Mouse (Mus musculus): ENCODE data around the gene Eml4. TPM values are rescaled to one million over a fixed set of nuclear protein-coding genes. Genes with fewer than 3 reads are reported as not detected.

The Eml4 gene
- polyA plus RNA-seq, 1 experiment from 2014 or later = 15.4 TPM

GRCm38 (mm10) chr17:83315476-83315875, 35.3 kb upstream of the Eml4 start:
- H3K4me1 ChIP-seq = peaks cover 59% of the 10 kb centered on the region
- peak overlapping the region; percentile 57 for H3K27ac ChIP-seq (replicated peaks)
- no peak overlapping the region for H3K9ac ChIP-seq
- no peaks in the 10 kb centered on the region for H3K36me3 ChIP-seq
- ATAC-seq (ENCODE audit: extremely low read depth, insufficient number of reproducible peaks, low FRiP score, low TSS enrichment) = no peak
- no peak overlapping the region for H3K4me3 ChIP-seq
- no peaks in the 10 kb centered on the region for H3K27me3 ChIP-seq (replicated peaks)
- H3K9me3 ChIP-seq = peaks cover 5% of the 10 kb centered on the region; the same call in 1 of the 2 replicates
- no peak overlapping the region for H3K4me2 ChIP-seq
- 20% methylated on average over 4 of the region's 4 CpGs for WGBS

GRCm38 (mm10) chr17:83322621-83323335, 28.0 kb upstream of the Eml4 start:
- Histone ChIP-seq H3K27me3 (replicated peaks) (no peaks in the 10 kb centered on the region), H3K9ac (peak overlapping the region; percentile 71), H3K4me1 (peaks cover 44% of the 10 kb centered on the region), H3K36me3 (no peaks in the 10 kb centered on the region), H3K4me2 (peak overlapping the region; percentile 72), H3K4me3 (peak overlapping the region; percentile 42), H3K27ac (replicated peaks) (peak overlapping the region; percentile 87), H3K9me3 (peaks cover 5% of the 10 kb centered on the region; the same call in 1 of the 2 replicates)
- ATAC-seq (ENCODE audit: extremely low read depth, insufficient number of reproducible peaks, low FRiP score, low TSS enrichment) = peak; percentile 29
- 6% methylated on average over 25 of the region's 25 CpGs for WGBS

- Histone ChIP-seq H3K4me3 (no peak overlapping the region), H3K27me3 (replicated peaks) (no peaks in the 10 kb centered on the region), H3K4me1 (peaks cover 43% of the 10 kb centered on the region), H3K27ac (replicated peaks) (peak overlapping the region; percentile 87), H3K9me3 (peaks cover 5% of the 10 kb centered on the region; the same call in 1 of the 2 replicates), H3K4me2 (peak overlapping the region; percentile 72), H3K9ac (peak overlapping the region; percentile 71; the same call in 1 of the 2 replicates), H3K36me3 (no peaks in the 10 kb centered on the region)
- WGBS = 34% methylated on average over 19 of the region's 19 CpGs
- no peak for ATAC-seq (ENCODE audit: extremely low read depth, insufficient number of reproducible peaks, low FRiP score, low TSS enrichment)
Observed at GRCm38 (mm10) chr17:83323410-83324268, 27.1 kb upstream of the Eml4 start.

GRCm38 (mm10) chr17:83324269-83324616, 26.5 kb upstream of the Eml4 start:
- 72% methylated on average over 11 of the region's 11 CpGs for WGBS
- no peak for ATAC-seq (ENCODE audit: extremely low read depth, insufficient number of reproducible peaks, low FRiP score, low TSS enrichment)
- Histone ChIP-seq H3K4me2 (no peak overlapping the region), H3K36me3 (no peaks in the 10 kb centered on the region), H3K27me3 (replicated peaks) (no peaks in the 10 kb centered on the region), H3K9me3 (peaks cover 2% of the 10 kb centered on the region; the same call in 1 of the 2 replicates), H3K4me3 (no peak overlapping the region), H3K9ac (no peak overlapping the region), H3K27ac (replicated peaks) (peak overlapping the region; percentile 87), H3K4me1 (peaks cover 50% of the 10 kb centered on the region)

- ATAC-seq (ENCODE audit: extremely low read depth, insufficient number of reproducible peaks, low FRiP score, low TSS enrichment) = no peak
- no peaks in the 10 kb centered on the region for H3K9me3 ChIP-seq
- WGBS = 30% methylated on average over 13 of the region's 13 CpGs
- H3K27me3 ChIP-seq (replicated peaks) = no peaks in the 10 kb centered on the region
- H3K4me3 ChIP-seq = peak overlapping the region; percentile 35
- peaks cover 21% of the 10 kb centered on the region for H3K4me1 ChIP-seq
- peak overlapping the region; percentile 61 for H3K4me2 ChIP-seq
- H3K36me3 ChIP-seq = no peaks in the 10 kb centered on the region
- H3K27ac ChIP-seq (replicated peaks) = no peak overlapping the region
- H3K9ac ChIP-seq = peak overlapping the region; percentile 59; the same call in 1 of the 2 replicates
Observed at GRCm38 (mm10) chr17:83335183-83335584, 15.5 kb upstream of the Eml4 start.

- H3K27me3 ChIP-seq (replicated peaks) = no peaks in the 10 kb centered on the region
- WGBS = 72% methylated on average over 11 of the region's 13 CpGs
- no peak overlapping the region for H3K4me2 ChIP-seq
- H3K36me3 ChIP-seq = no peaks in the 10 kb centered on the region
- no peak overlapping the region for H3K9ac ChIP-seq
- H3K9me3 ChIP-seq = no peaks in the 10 kb centered on the region
- no peak for ATAC-seq (ENCODE audit: extremely low read depth, insufficient number of reproducible peaks, low FRiP score, low TSS enrichment)
- peaks cover 18% of the 10 kb centered on the region for H3K4me1 ChIP-seq
- no peak overlapping the region for H3K27ac ChIP-seq (replicated peaks)
- H3K4me3 ChIP-seq = no peak overlapping the region
Observed at GRCm38 (mm10) chr17:83337051-83337898, 13.5 kb upstream of the Eml4 start.

GRCm38 (mm10) chr17:83339368-83340085, 11.2 kb upstream of the Eml4 start:
- no peak overlapping the region for H3K27ac ChIP-seq (replicated peaks)
- H3K9me3 ChIP-seq = no peaks in the 10 kb centered on the region
- no peaks in the 10 kb centered on the region for H3K27me3 ChIP-seq (replicated peaks)
- H3K36me3 ChIP-seq = no peaks in the 10 kb centered on the region
- no peak overlapping the region for H3K4me3 ChIP-seq
- no peak overlapping the region for H3K4me2 ChIP-seq
- H3K4me1 ChIP-seq = peaks cover 14% of the 10 kb centered on the region
- ATAC-seq (ENCODE audit: extremely low read depth, insufficient number of reproducible peaks, low FRiP score, low TSS enrichment) = no peak
- no peak overlapping the region for H3K9ac ChIP-seq
- 75% methylated on average over 13 of the region's 13 CpGs for WGBS

GRCm38 (mm10) chr17:83340895-83341524, 9.7 kb upstream of the Eml4 start:
- 42% methylated on average over 16 of the region's 16 CpGs for WGBS
- no peak for ATAC-seq (ENCODE audit: extremely low read depth, insufficient number of reproducible peaks, low FRiP score, low TSS enrichment)
- peak overlapping the region; percentile 59 for H3K9ac ChIP-seq

GRCm38 (mm10) chr17:83344226-83344625, 6.5 kb upstream of the Eml4 start:
- no peak for ATAC-seq (ENCODE audit: extremely low read depth, insufficient number of reproducible peaks, low FRiP score, low TSS enrichment)
- peaks cover 14% of the 10 kb centered on the region for H3K4me1 ChIP-seq
- H3K36me3 ChIP-seq = no peaks in the 10 kb centered on the region
- H3K4me2 ChIP-seq = no peak overlapping the region
- H3K27ac ChIP-seq (replicated peaks) = no peak overlapping the region
- 76% methylated on average over 7 of the region's 7 CpGs for WGBS
- no peaks in the 10 kb centered on the region for H3K27me3 ChIP-seq (replicated peaks)
- H3K9ac ChIP-seq = no peak overlapping the region
- H3K4me3 ChIP-seq = no peak overlapping the region
- H3K9me3 ChIP-seq = 0 out of 2 replicates have a peak, but pooled peaks cover 3% of the 10 kb centered on the region

More at GRCm38 (mm10) chr17:83340895-83341524, 9.7 kb upstream of the Eml4 start:
- H3K4me3 ChIP-seq = no peak overlapping the region
- H3K4me1 ChIP-seq = peaks cover 14% of the 10 kb centered on the region
- H3K27ac ChIP-seq (replicated peaks) = 0 out of 2 replicates have a peak overlapping the region, but pooled peaks have one; percentile 2
- H3K27me3 ChIP-seq (replicated peaks) = no peaks in the 10 kb centered on the region
- 0 out of 2 replicates have a peak, but pooled peaks cover 3% of the 10 kb centered on the region for H3K9me3 ChIP-seq
- H3K36me3 ChIP-seq = no peaks in the 10 kb centered on the region
- H3K4me2 ChIP-seq = peak overlapping the region; percentile 37
